Mouse (Mus musculus) forebrain, embryonic 15.5 days (tissue): ENCODE data around the gene Ttbk1. TPM values are rescaled to one million over a fixed set of nuclear protein-coding genes. Genes with fewer than 3 reads are reported as not detected.

ENCODE experiments used
- polyA plus RNA-seq: library from polyadenylated mRNA; unstranded; fragments of >200 nt; fragmentation: Nextera tagmentation; extraction: Ambion mirVana; gene quantifications from 2 replicates; pipeline ENCODE4 v1.2.1, GENCODE M21; 2015

The Ttbk1 gene
- polyA plus RNA-seq, 1 experiment from 2014 or later, result 6.5 TPM

Other genes with a start within 250 kb of the Ttbk1 start
- gene Polr1c, start 239.6 kb downstream of the Ttbk1 start, polyA plus RNA-seq, result 89.5 and 97.2 TPM in 2 replicates
- 91.5 and 93.8 TPM in 2 replicates for gene Yipf3, start 239.6 kb downstream of the Ttbk1 start, polyA plus RNA-seq
- 10.0 and 12.0 TPM in 2 replicates for gene Lrrc73, start 234.1 kb downstream of the Ttbk1 start, polyA plus RNA-seq
- 31.5 and 37.1 TPM in 2 replicates for gene Tjap1, start 204.6 kb downstream of the Ttbk1 start, polyA plus RNA-seq
- 7.2 and 9.2 TPM in 2 replicates for gene Dlk2, start 190.3 kb downstream of the Ttbk1 start, polyA plus RNA-seq
- gene Abcc10, start 159.3 kb downstream of the Ttbk1 start, polyA plus RNA-seq, result 6.6 and 8.1 TPM in 2 replicates
- gene Zfp318, start 103.9 kb downstream of the Ttbk1 start, polyA plus RNA-seq, result 12.8 and 13.5 TPM in 2 replicates
- gene Crip3, start 58.7 kb downstream of the Ttbk1 start, polyA plus RNA-seq, result 1.1 and 1.2 TPM in 2 replicates
- 0.11 and 0.15 TPM in 2 replicates for gene Slc22a7, start 49.2 kb downstream of the Ttbk1 start, polyA plus RNA-seq
- 32.1 and 33.3 TPM in 2 replicates for gene Dnph1, start 9.0 kb upstream of the Ttbk1 start, polyA plus RNA-seq
- gene Cul9, start 58.7 kb upstream of the Ttbk1 start, polyA plus RNA-seq, result 16.8 and 17.4 TPM in 2 replicates
- gene Srf, start 68.5 kb upstream of the Ttbk1 start, polyA plus RNA-seq, result 3.3 and 5.4 TPM in 2 replicates
- 32.1 and 33.0 TPM in 2 replicates for gene Ptk7, start 141.8 kb upstream of the Ttbk1 start, polyA plus RNA-seq
- gene Klc4, start 158.3 kb upstream of the Ttbk1 start, polyA plus RNA-seq, result 41.4 and 45.1 TPM in 2 replicates
- gene Mrpl2, start 158.6 kb upstream of the Ttbk1 start, polyA plus RNA-seq, result 73.7 and 81.9 TPM in 2 replicates
- gene Cul7, start 162.7 kb upstream of the Ttbk1 start, polyA plus RNA-seq, result 35.9 and 36.5 TPM in 2 replicates
- gene Rrp36, start 186.7 kb upstream of the Ttbk1 start, polyA plus RNA-seq, result 49.5 and 49.9 TPM in 2 replicates
- gene Mea1, start 191.1 kb upstream of the Ttbk1 start, polyA plus RNA-seq, result 214 and 222 TPM in 2 replicates
- 181 and 187 TPM in 2 replicates for gene Klhdc3, start 193.2 kb upstream of the Ttbk1 start, polyA plus RNA-seq
- 88.0 and 93.4 TPM in 2 replicates for gene Ppp2r5d, start 217.4 kb upstream of the Ttbk1 start, polyA plus RNA-seq
- 25.2 and 27.9 TPM in 2 replicates for gene Pex6, start 223.8 kb upstream of the Ttbk1 start, polyA plus RNA-seq
- 0.89 and 0.95 TPM in 2 replicates for gene Gnmt, start 241.5 kb upstream of the Ttbk1 start, polyA plus RNA-seq